Mouse (Mus musculus) CD4-positive helper T cell, adult 2 months (primary cell): Measurements from ENCODE around the gene Pabpn1l.
A peak's percentile ranks its signal among the peaks of the same experiment; 100 is the strongest.

Source experiments
- DNase-seq: peaks from one replicate; pipeline ENCODE4 v3.0.0-alpha.2; 2012; ENCODE audit warnings: low read depth, missing footprints, low spot score

The Pabpn1l gene

GRCm38 (mm10) chr8:122618660-122619378 lies 3.7 kb downstream of the Pabpn1l start:
- no peak for DNase-seq

- peak; percentile 79 for DNase-seq
Measured at GRCm38 (mm10) chr8:122617947-122618546, 4.5 kb downstream of the Pabpn1l start.

GRCm38 (mm10) chr8:122616181-122616905 lies 6.2 kb downstream of the Pabpn1l start:
- DNase-seq = no peak

GRCm38 (mm10) chr8:122611295-122612133 lies 11.0 kb downstream of the Pabpn1l start, which contains the start of the genes Galns and Trappc2l:
Gene Galns (minus strand): TSS chr8:122611463.
Gene Trappc2l (plus strand): TSS chr8:122611640.
- peak; percentile 98 for DNase-seq

GRCm38 (mm10) chr8:122610612-122611277 lies 11.8 kb downstream of the Pabpn1l start:
- no peak for DNase-seq

GRCm38 (mm10) chr8:122610209-122610608 lies 12.3 kb downstream of the Pabpn1l start:
- DNase-seq = no peak

- no peak for DNase-seq
Measured at GRCm38 (mm10) chr8:122606810-122607209, 15.7 kb downstream of the Pabpn1l start.

- DNase-seq = no peak
Measured at GRCm38 (mm10) chr8:122605367-122605766, 17.2 kb downstream of the Pabpn1l start.

- no peak for DNase-seq
Measured at GRCm38 (mm10) chr8:122604640-122605039, 17.9 kb downstream of the Pabpn1l start.

GRCm38 (mm10) chr8:122600666-122601065 lies 21.9 kb downstream of the Pabpn1l start:
- DNase-seq = no peak

GRCm38 (mm10) chr8:122596031-122596430 lies 26.5 kb downstream of the Pabpn1l start:
- DNase-seq = no peak

- no peak for DNase-seq
Measured at GRCm38 (mm10) chr8:122593783-122594507, 28.6 kb downstream of the Pabpn1l start.

- DNase-seq = no peak
Measured at GRCm38 (mm10) chr8:122593240-122593639, 29.3 kb downstream of the Pabpn1l start.

GRCm38 (mm10) chr8:122586749-122587148 lies 35.8 kb downstream of the Pabpn1l start:
- DNase-seq = no peak

- no peak for DNase-seq
Measured at GRCm38 (mm10) chr8:122586171-122586570, 36.4 kb downstream of the Pabpn1l start.

- no peak for DNase-seq
Measured at GRCm38 (mm10) chr8:122585411-122585891, 37.1 kb downstream of the Pabpn1l start.

- no peak for DNase-seq
Measured at GRCm38 (mm10) chr8:122584981-122585380, 37.6 kb downstream of the Pabpn1l start.

- no peak for DNase-seq
Measured at GRCm38 (mm10) chr8:122580926-122581325, 41.6 kb downstream of the Pabpn1l start.

GRCm38 (mm10) chr8:122579196-122579595 lies 43.3 kb downstream of the Pabpn1l start:
- DNase-seq = no peak

- no peak for DNase-seq
Measured at GRCm38 (mm10) chr8:122577116-122577515, 45.4 kb downstream of the Pabpn1l start.
